Mouse (Mus musculus): Measurements from ENCODE around the gene Mkrn1.

- no peak for TF ChIP-seq CTCF (IDR thresholded peaks at IDR 0.05; ENCODE audit: borderline replicate concordance, control insufficient read depth, extremely low read depth, insufficient read depth, low read length, poor library complexity)
- no peak for TF ChIP-seq POLR2A (IDR thresholded peaks at IDR 0.05; ENCODE audit: control insufficient read depth, extremely low read depth, insufficient read depth, low read length, poor library complexity)
These were observed 7.2 kb upstream of the Mkrn1 start for GRCm38 (mm10) chr6:39427276-39428003.
